Mouse (Mus musculus): ENCODE measurements at regions not wholly inside any gene's neighbourhood (a gene's known extent, or its start where the extent isn't known, plus 50 kb on each side); places are given as distances from the start of the nearest gene placed in this dataset.

DNA sequence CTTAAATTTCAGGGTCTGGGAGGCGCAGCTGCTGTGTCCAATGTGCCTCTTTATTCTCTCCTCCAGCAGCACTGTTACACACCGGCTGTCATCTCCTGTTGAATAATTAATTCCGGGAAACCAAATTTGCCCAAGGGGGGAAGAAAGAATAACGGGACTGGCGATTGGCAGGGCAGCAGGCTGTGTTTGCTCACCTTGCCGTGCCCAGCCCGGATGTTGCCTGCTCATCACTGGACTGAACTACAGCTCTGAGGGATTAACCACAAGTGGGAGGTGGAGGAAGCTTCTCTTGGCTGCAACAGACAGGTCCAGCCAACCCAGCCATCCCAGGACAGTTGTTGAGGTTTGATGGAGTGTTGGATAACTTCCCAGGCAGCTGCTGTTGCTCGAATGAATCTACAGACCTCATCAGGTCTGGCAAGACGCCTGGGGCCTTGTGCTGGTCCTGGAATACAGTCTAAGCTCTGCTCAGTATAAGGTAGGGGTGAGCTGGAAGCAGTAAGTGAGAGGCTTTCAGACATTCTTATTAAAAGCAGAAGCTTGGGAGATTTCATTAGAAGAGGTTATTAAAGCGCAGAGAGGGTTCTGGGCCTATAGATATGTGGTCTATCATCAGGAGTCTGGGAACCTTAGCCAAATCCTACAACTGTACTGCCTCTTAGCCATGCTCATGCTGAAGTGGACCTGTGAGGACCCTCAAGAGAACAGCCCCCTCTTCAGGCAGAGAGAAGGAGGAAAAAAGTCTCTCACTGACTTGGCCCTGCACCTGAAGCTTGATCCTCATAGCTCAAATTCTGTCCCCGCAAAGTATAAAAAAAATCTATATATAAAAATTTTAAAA is 291.8 kb downstream of the Il20rb start:
- H3K27ac ChIP-seq (ENCODE audit: low read depth, low read length) = no peak overlapping the region
- no peak overlapping the region for H3K9ac ChIP-seq (ENCODE audit: low read depth, low read length)
- no peaks in the 10 kb centered on the region for H3K36me3 ChIP-seq (ENCODE audit: control insufficient read depth, insufficient read depth, low read length)
- no peaks in the 10 kb centered on the region for H3K9me3 ChIP-seq (ENCODE audit: control insufficient read depth, low read length)
- ATAC-seq (ENCODE audit: low FRiP score) = peak; percentile 49
- no peak overlapping the region for H3K4me3 ChIP-seq (ENCODE audit: low read depth, low read length)
- H3K27me3 ChIP-seq (ENCODE audit: control insufficient read depth, insufficient read depth, low read length) = no peaks in the 10 kb centered on the region
- no peaks in the 10 kb centered on the region for H3K4me1 ChIP-seq (replicated peaks; ENCODE audit: control insufficient read depth, insufficient read depth, low read length)
- DNase-seq (ENCODE audit: low spot score) = no peak
- WGBS = 69% methylated on average over 11 of the region's 11 CpGs
- H3K4me2 ChIP-seq (replicated peaks; ENCODE audit: low read depth, low read length) = no peak overlapping the region

DNA sequence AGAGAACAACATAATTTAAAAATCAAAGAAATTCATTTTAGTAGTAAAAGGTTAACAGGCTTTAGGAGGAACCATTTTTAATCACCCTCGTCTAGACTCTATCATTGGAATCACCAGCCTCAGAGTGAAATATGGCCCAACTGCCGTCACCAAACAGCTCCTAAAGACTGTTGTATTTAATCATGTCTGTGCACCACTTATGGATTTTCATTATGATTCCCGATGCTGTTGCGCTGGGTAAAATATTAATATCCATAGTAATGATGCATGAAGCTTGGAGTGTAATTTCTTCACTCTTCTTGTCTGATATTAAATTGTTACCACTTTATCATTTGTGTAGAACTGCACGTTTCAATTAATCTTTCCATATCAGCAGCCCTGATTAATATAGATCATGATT is 292.4 kb downstream of the Il20rb start:
- DNase-seq (ENCODE audit: low spot score) = no peak
- H3K9me3 ChIP-seq (ENCODE audit: control insufficient read depth, low read length) = no peaks in the 10 kb centered on the region
- H3K27me3 ChIP-seq (ENCODE audit: control insufficient read depth, insufficient read depth, low read length) = no peaks in the 10 kb centered on the region
- no peak overlapping the region for H3K9ac ChIP-seq (ENCODE audit: low read depth, low read length)
- no peak overlapping the region for H3K4me2 ChIP-seq (replicated peaks; ENCODE audit: low read depth, low read length)
- no peak overlapping the region for H3K4me3 ChIP-seq (ENCODE audit: low read depth, low read length)
- ATAC-seq (ENCODE audit: low FRiP score) = no peak
- no peak overlapping the region for H3K27ac ChIP-seq (ENCODE audit: low read depth, low read length)
- 74% methylated on average over 5 of the region's 5 CpGs for WGBS
- H3K36me3 ChIP-seq (ENCODE audit: control insufficient read depth, insufficient read depth, low read length) = no peaks in the 10 kb centered on the region
- H3K4me1 ChIP-seq (replicated peaks; ENCODE audit: control insufficient read depth, insufficient read depth, low read length) = no peaks in the 10 kb centered on the region

DNA sequence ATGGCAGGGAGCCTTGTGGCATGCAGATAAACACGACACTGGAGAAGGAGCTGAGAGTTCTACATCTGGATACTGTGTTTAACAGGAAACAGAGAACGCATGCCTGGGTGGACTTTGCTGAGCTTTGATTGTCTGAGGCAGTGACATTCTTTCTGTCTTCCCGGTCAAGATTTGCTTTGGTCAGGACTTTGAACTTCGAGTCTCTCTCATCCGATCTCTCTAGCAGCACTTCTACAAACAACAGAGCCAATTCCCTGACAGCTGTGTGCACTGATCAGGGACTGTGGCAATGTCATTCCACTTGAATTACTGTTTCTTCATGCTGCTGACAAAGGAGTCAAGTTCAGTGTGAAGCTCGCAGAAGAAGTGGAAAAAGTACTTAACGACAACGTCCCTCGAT is 302.5 kb downstream of the Il20rb start:
- Histone ChIP-seq H3K4me2 (replicated peaks; ENCODE audit: low read depth, low read length) (no peak overlapping the region), H3K27ac (ENCODE audit: low read depth, low read length) (no peak overlapping the region), H3K36me3 (ENCODE audit: control insufficient read depth, insufficient read depth, low read length) (no peaks in the 10 kb centered on the region), H3K27me3 (ENCODE audit: control insufficient read depth, insufficient read depth, low read length) (no peaks in the 10 kb centered on the region), H3K9ac (ENCODE audit: low read depth, low read length) (no peak overlapping the region), H3K9me3 (ENCODE audit: control insufficient read depth, low read length) (no peaks in the 10 kb centered on the region), H3K4me3 (ENCODE audit: low read depth, low read length) (no peak overlapping the region), H3K4me1 (replicated peaks; ENCODE audit: control insufficient read depth, insufficient read depth, low read length) (no peaks in the 10 kb centered on the region)
- no peak for ATAC-seq (ENCODE audit: low FRiP score)
- 71% methylated on average over 9 of the region's 9 CpGs for WGBS
- no peak for DNase-seq (ENCODE audit: low spot score)

DNA sequence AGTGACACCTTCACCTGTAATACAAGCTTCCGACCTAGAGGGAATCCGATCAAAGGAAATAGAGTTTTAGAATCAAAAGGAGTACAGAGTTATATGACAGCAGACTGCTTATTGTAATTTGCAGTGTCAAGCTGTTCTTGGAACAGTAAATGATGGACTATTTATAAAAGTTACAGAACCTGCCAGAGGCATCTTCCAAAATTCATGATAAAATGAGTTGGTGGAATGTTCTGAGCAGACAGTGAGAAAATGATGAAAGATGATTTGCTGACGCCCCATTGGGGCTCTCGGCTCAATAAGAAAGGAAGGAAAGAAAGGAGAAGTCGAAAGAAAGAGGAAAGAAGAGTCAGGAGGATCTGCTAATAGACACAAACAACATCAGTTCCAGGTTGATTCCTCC is 300.3 kb upstream of the Sox14 start:
- Histone ChIP-seq H3K9ac (ENCODE audit: low read depth, low read length) (no peak overlapping the region), H3K4me2 (replicated peaks; ENCODE audit: low read depth, low read length) (no peak overlapping the region), H3K27me3 (ENCODE audit: control insufficient read depth, insufficient read depth, low read length) (no peaks in the 10 kb centered on the region), H3K4me1 (replicated peaks; ENCODE audit: control insufficient read depth, insufficient read depth, low read length) (no peaks in the 10 kb centered on the region), H3K4me3 (ENCODE audit: low read depth, low read length) (no peak overlapping the region), H3K27ac (ENCODE audit: low read depth, low read length) (no peak overlapping the region), H3K9me3 (ENCODE audit: control insufficient read depth, low read length) (no peaks in the 10 kb centered on the region), H3K36me3 (ENCODE audit: control insufficient read depth, insufficient read depth, low read length) (no peaks in the 10 kb centered on the region)
- WGBS = 88% methylated on average over 5 of the region's 5 CpGs
- ATAC-seq (ENCODE audit: low FRiP score) (no peak), DNase-seq (ENCODE audit: low spot score) (no peak)

DNA sequence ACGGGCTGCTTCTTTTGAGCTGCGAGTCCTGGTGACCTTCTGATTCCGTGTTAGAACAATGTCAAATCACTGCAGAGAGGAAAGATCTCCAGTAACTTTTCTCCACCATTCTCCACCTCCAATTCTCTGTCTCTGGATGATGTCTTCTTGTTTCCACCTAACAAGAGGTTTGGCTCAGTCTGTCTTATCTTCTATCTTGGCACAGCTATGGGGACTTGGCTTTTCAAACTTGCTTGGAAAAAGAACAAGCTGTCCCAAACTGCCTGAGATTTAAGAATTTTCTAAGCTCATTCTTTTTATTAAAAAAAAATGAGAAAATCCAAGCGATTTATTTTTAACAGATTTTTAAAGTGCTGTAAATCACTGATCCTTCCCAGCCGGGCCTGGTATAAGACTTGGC is 290.3 kb upstream of the Sox14 start:
- no peaks in the 10 kb centered on the region for H3K36me3 ChIP-seq (ENCODE audit: control insufficient read depth, insufficient read depth, low read length)
- H3K27ac ChIP-seq (ENCODE audit: low read depth, low read length) = no peak overlapping the region
- H3K4me2 ChIP-seq (replicated peaks; ENCODE audit: low read depth, low read length) = no peak overlapping the region
- no peaks in the 10 kb centered on the region for H3K9me3 ChIP-seq (ENCODE audit: control insufficient read depth, low read length)
- WGBS = 83% methylated on average over 5 of the region's 5 CpGs
- H3K4me3 ChIP-seq (ENCODE audit: low read depth, low read length) = no peak overlapping the region
- no peak for DNase-seq (ENCODE audit: low spot score)
- ATAC-seq (ENCODE audit: low FRiP score) = no peak
- no peak overlapping the region for H3K9ac ChIP-seq (ENCODE audit: low read depth, low read length)
- no peaks in the 10 kb centered on the region for H3K27me3 ChIP-seq (ENCODE audit: control insufficient read depth, insufficient read depth, low read length)
- no peaks in the 10 kb centered on the region for H3K4me1 ChIP-seq (replicated peaks; ENCODE audit: control insufficient read depth, insufficient read depth, low read length)

DNA sequence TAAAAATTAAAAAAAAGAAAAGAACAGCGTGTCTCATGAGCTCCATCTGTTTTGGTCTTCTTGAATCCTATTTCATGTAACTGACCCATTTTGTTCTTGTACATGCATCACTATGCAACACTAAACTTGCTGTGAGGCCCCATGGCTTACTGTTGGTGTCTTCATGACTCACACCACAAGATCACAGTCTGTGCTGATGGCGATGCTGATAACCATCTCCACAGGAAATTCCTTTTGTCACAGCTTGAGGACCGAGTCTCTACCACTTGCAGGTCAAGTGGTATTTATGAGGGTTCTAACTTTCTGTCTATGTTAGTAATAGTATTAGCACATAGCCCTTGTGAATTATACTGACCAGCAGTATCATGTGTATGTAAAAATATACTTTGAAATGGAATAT is 286.0 kb upstream of the Sox14 start:
- ATAC-seq (ENCODE audit: low FRiP score) = no peak
- Histone ChIP-seq H3K27ac (ENCODE audit: low read depth, low read length) (no peak overlapping the region), H3K36me3 (ENCODE audit: control insufficient read depth, insufficient read depth, low read length) (no peaks in the 10 kb centered on the region), H3K9me3 (ENCODE audit: control insufficient read depth, low read length) (no peaks in the 10 kb centered on the region), H3K9ac (ENCODE audit: low read depth, low read length) (no peak overlapping the region), H3K27me3 (ENCODE audit: control insufficient read depth, insufficient read depth, low read length) (no peaks in the 10 kb centered on the region), H3K4me1 (replicated peaks; ENCODE audit: control insufficient read depth, insufficient read depth, low read length) (no peaks in the 10 kb centered on the region), H3K4me2 (replicated peaks; ENCODE audit: low read depth, low read length) (no peak overlapping the region), H3K4me3 (ENCODE audit: low read depth, low read length) (no peak overlapping the region)
- no peak for DNase-seq (ENCODE audit: low spot score)
- 83% methylated on average over 3 of the region's 3 CpGs for WGBS

Data from hindbrain, embryonic 11.5 days (tissue).